Mouse (Mus musculus): ENCODE measurements at regions not wholly inside any gene's neighbourhood (a gene's known extent, or its start where the extent isn't known, plus 50 kb on each side); places are given as distances from the start of the nearest gene placed in this dataset.
A peak's percentile ranks its signal among the peaks of the same experiment; 100 is the strongest.

GRCm38 (mm10) chr5:60599460-60600299 lies 1208.9 kb upstream of the G6pd2 start:
- peak; percentile 21 to 77 for DNase-seq (ENCODE audit: low spot score in 2 of 2)

- DNase-seq (ENCODE audit: low spot score in 2 of 2) = no peak
These were observed 1208.3 kb upstream of the G6pd2 start for GRCm38 (mm10) chr5:60600300-60600648.

GRCm38 (mm10) chr5:60608943-60609614 lies 1199.5 kb upstream of the G6pd2 start:
- DNase-seq (ENCODE audit: low spot score in 2 of 2) = peak; percentile 64 to 93

All from layer of hippocampus, postnatal 14 days (tissue).